Mouse (Mus musculus) megakaryocyte-erythroid progenitor cell, adult 5-6 weeks (primary cell): ENCODE data around the gene Naa60. TPM values are rescaled to one million over a fixed set of nuclear protein-coding genes. Genes with fewer than 3 reads are reported as not detected.
A peak's percentile ranks its signal among the peaks of the same experiment; 100 is the strongest.
"Not testable (repeated sequence)": the region's sequence is repeated elsewhere in the genome, so short reads cannot be mapped to it uniquely, and the experiment has no call there.

Experiments used
- ATAC-seq: replicated peaks from 2 replicates; pipeline ENCODE4 v1.8.0; 2016; ENCODE audit warnings: mild to moderate bottlenecking, inconsistent platforms; ENCODE audit not compliant: severe bottlenecking, poor library complexity, low FRiP score, low TSS enrichment
- total RNA-seq, 2 experiments: library from RNA; stranded (forward) in 1 of 2; stranded (reverse) in 1 of 2; fragments of 200-1000, 215-1000 nt in 1 of 2; fragments of >200 nt in 1 of 2; fragmentation: Nextera tagmentation in 1 of 2; gene quantifications; 2 replicates each; pipeline ENCODE4 v1.2.3; 2014 to 2017

Naa60 gene
- total RNA-seq (2014; fragmentation: Nextera tagmentation) (30.9 and 56.4 TPM in 2 replicates), total RNA-seq (2017) (10.1 and 17.4 TPM in 2 replicates)

- peak; percentile 99 for ATAC-seq
Measured at GRCm38 (mm10) chr16:3872216-3873047, at the start of gene Naa60. TSS of gene Naa60 (plus strand) at chr16:3872375.

GRCm38 (mm10) chr16:3828021-3828420, 44.2 kb upstream of the Naa60 start:
- no peak for ATAC-seq

GRCm38 (mm10) chr16:3829727-3830126, 42.4 kb upstream of the Naa60 start:
- no peak for ATAC-seq

GRCm38 (mm10) chr16:3830588-3831109, 41.5 kb upstream of the Naa60 start, which contains the start of gene Olfr15:
TSS of gene Olfr15 (plus strand) at chr16:3830878.
- no peak for ATAC-seq

GRCm38 (mm10) chr16:3835461-3835860, 36.7 kb upstream of the Naa60 start:
- no peak for ATAC-seq

GRCm38 (mm10) chr16:3839157-3839885, 32.9 kb upstream of the Naa60 start:
- ATAC-seq: no peak; the same call in 1 of the 2 replicates

- no peak for ATAC-seq
Measured at GRCm38 (mm10) chr16:3842989-3843388, 29.2 kb upstream of the Naa60 start.

GRCm38 (mm10) chr16:3843796-3844195, 28.4 kb upstream of the Naa60 start:
- ATAC-seq: no peak

- ATAC-seq: peak; percentile 98
Measured at GRCm38 (mm10) chr16:3846711-3847518, 25.3 kb upstream of the Naa60 start, which contains the start of gene Zfp174. TSS of gene Zfp174 (plus strand) at chr16:3847268.

GRCm38 (mm10) chr16:3847871-3848270, 24.3 kb upstream of the Naa60 start:
- ATAC-seq: no peak

GRCm38 (mm10) chr16:3848416-3848815, 23.8 kb upstream of the Naa60 start:
- ATAC-seq: no peak

- not testable (repeated sequence) for ATAC-seq
Measured at GRCm38 (mm10) chr16:3851301-3851700, 20.9 kb upstream of the Naa60 start.

GRCm38 (mm10) chr16:3852586-3852985, 19.6 kb upstream of the Naa60 start:
- no peak for ATAC-seq

GRCm38 (mm10) chr16:3854437-3855182, 17.6 kb upstream of the Naa60 start:
- no peak for ATAC-seq

- ATAC-seq: peak; percentile 76
Measured at GRCm38 (mm10) chr16:3855776-3856175, 16.4 kb upstream of the Naa60 start.

GRCm38 (mm10) chr16:3859254-3859653, 12.9 kb upstream of the Naa60 start:
- ATAC-seq: no peak

- ATAC-seq: peak; percentile 13
Measured at GRCm38 (mm10) chr16:3871815-3872214, 360 bp upstream of the Naa60 start.

- no peak for ATAC-seq
Measured at GRCm38 (mm10) chr16:3876346-3876745, 4.2 kb downstream of the Naa60 start.
